Mouse (Mus musculus) hindbrain, embryonic 12.5 days (tissue): ENCODE results near the gene Cdhr2. TPM values are rescaled to one million over a fixed set of nuclear protein-coding genes. Genes with fewer than 3 reads are reported as not detected.

Experiments used
- ATAC-seq: fragments of 200-750 bp; cut with Nextera tagmentation; 2 replicates; pipeline ENCODE4 v1.8.0; 2017; ENCODE audit warnings: moderate TSS enrichment; ENCODE audit not compliant: low FRiP score
- H3K27ac ChIP-seq: fragments of 300-500 bp; sonication (generic); 2 replicates; pipeline ENCODE4 v1.5.1; 2016; ENCODE audit warnings: mild to moderate bottlenecking
- H3K27me3 ChIP-seq: fragments of 300-500 bp; sonication (generic); 2 replicates; pipeline ENCODE4 v1.6.1; 2016; ENCODE audit warnings: mild to moderate bottlenecking
- H3K36me3 ChIP-seq: fragments of 300-500 bp; sonication (generic); 2 replicates; pipeline ENCODE4 v1.6.1; 2016; ENCODE audit warnings: mild to moderate bottlenecking
- H3K4me1 ChIP-seq: fragments of 300-500 bp; sonication (generic); 2 replicates; pipeline ENCODE4 v1.6.1; 2016
- H3K4me2 ChIP-seq: fragments of 300-500 bp; sonication (generic); replicated peaks from 2 replicates; pipeline ENCODE4 v1.6.1; 2016; ENCODE audit warnings: mild to moderate bottlenecking
- H3K4me3 ChIP-seq: fragments of 300-500 bp; sonication (generic); 2 replicates; pipeline ENCODE4 v1.5.1; 2016; ENCODE audit warnings: mild to moderate bottlenecking
- H3K9ac ChIP-seq: fragments of 300-500 bp; sonication (generic); 2 replicates; pipeline ENCODE4 v1.6.1; 2016; ENCODE audit warnings: mild to moderate bottlenecking, moderate library complexity
- H3K9me3 ChIP-seq: fragments of 300-500 bp; sonication (generic); replicated peaks from 2 replicates; pipeline ENCODE4 v1.6.1; 2016; ENCODE audit warnings: mild to moderate bottlenecking
- WGBS: fragments of 180-500 bp; shearing (Covaris S2); methylation state at CpG from one replicate; pipeline ENCODE4 v1.1.7; 2016; 5-methylcytosine and 5-hydroxymethylcytosine counted together
- polyA plus RNA-seq: library from polyadenylated mRNA; unstranded; fragments of >200 nt; fragmentation: Nextera tagmentation; extraction: Ambion mirVana; gene quantifications from 2 replicates; pipeline ENCODE4 v1.2.1, GENCODE M21; 2016

Cdhr2 gene
- polyA plus RNA-seq, 1 experiment from 2014 or later, result not detected

GRCm38 (mm10) chr13:54738213-54738601, 36.9 kb downstream of the Cdhr2 start:
- peak overlapping the region; percentile 33 for H3K4me3 ChIP-seq
- no peak overlapping the region for H3K27ac ChIP-seq
- H3K9ac ChIP-seq, result peak overlapping the region; percentile 48
- H3K4me1 ChIP-seq, result peaks cover 18% of the 10 kb centered on the region
- 4% methylated on average over 34 of the region's 34 CpGs for WGBS
- H3K36me3 ChIP-seq, result peaks cover 43% of the 10 kb centered on the region
- no peak for ATAC-seq
- H3K4me2 ChIP-seq, result peak overlapping the region; percentile 48
- H3K27me3 ChIP-seq, result peaks cover 50% of the 10 kb centered on the region
- no peaks in the 10 kb centered on the region for H3K9me3 ChIP-seq

GRCm38 (mm10) chr13:54746110-54746509, 44.8 kb downstream of the Cdhr2 start:
- no peak overlapping the region for H3K27ac ChIP-seq
- H3K27me3 ChIP-seq, result peaks cover 16% of the 10 kb centered on the region
- H3K9me3 ChIP-seq, result no peaks in the 10 kb centered on the region
- H3K4me1 ChIP-seq, result peaks cover 47% of the 10 kb centered on the region
- ATAC-seq, result no peak
- peak overlapping the region; percentile 74; the same call in 1 of the 2 replicates for H3K4me2 ChIP-seq
- 45% methylated on average over 6 of the region's 6 CpGs for WGBS
- H3K9ac ChIP-seq, result no peak overlapping the region
- no peak overlapping the region for H3K4me3 ChIP-seq
- H3K36me3 ChIP-seq, result no peaks in the 10 kb centered on the region

- Histone ChIP-seq H3K9me3 (no peaks in the 10 kb centered on the region), H3K27me3 (peaks cover 24% of the 10 kb centered on the region), H3K4me3 (no peak overlapping the region), H3K4me1 (peaks cover 42% of the 10 kb centered on the region), H3K36me3 (no peaks in the 10 kb centered on the region), H3K4me2 (peak overlapping the region; percentile 74), H3K9ac (no peak overlapping the region), H3K27ac (no peak overlapping the region)
- WGBS, result 40% methylated on average over 10 of the region's 10 CpGs
- no peak for ATAC-seq
Measured at GRCm38 (mm10) chr13:54746896-54747295, 45.6 kb downstream of the Cdhr2 start.

- Histone ChIP-seq H3K9me3 (no peaks in the 10 kb centered on the region), H3K4me3 (peak overlapping the region; percentile 74), H3K4me1 (peaks cover 42% of the 10 kb centered on the region), H3K27me3 (peaks cover 36% of the 10 kb centered on the region), H3K4me2 (peak overlapping the region; percentile 74), H3K27ac (peak overlapping the region; percentile 23; the same call in 1 of the 2 replicates), H3K9ac (peak overlapping the region; percentile 86), H3K36me3 (no peaks in the 10 kb centered on the region)
- no peak for ATAC-seq
- 87% methylated on average over 8 of the region's 8 CpGs for WGBS
Measured at GRCm38 (mm10) chr13:54748190-54748589, 46.9 kb downstream of the Cdhr2 start.

GRCm38 (mm10) chr13:54748721-54749060, 47.4 kb downstream of the Cdhr2 start:
- H3K9ac ChIP-seq, result peak overlapping the region; percentile 86
- H3K27ac ChIP-seq, result peak overlapping the region; percentile 93
- peak overlapping the region; percentile 74 for H3K4me2 ChIP-seq
- H3K9me3 ChIP-seq, result no peaks in the 10 kb centered on the region
- H3K4me3 ChIP-seq, result peak overlapping the region; percentile 74
- H3K36me3 ChIP-seq, result no peaks in the 10 kb centered on the region
- peak; percentile 42 for ATAC-seq
- H3K4me1 ChIP-seq, result peaks cover 43% of the 10 kb centered on the region
- peaks cover 38% of the 10 kb centered on the region for H3K27me3 ChIP-seq
- WGBS, result 42% methylated on average over 10 of the region's 10 CpGs

GRCm38 (mm10) chr13:54749061-54749863, 48.0 kb downstream of the Cdhr2 start:
- H3K4me2 ChIP-seq, result peak overlapping the region; percentile 74
- ATAC-seq, result peak; percentile 90
- H3K9me3 ChIP-seq, result no peaks in the 10 kb centered on the region
- no peaks in the 10 kb centered on the region for H3K36me3 ChIP-seq
- H3K27me3 ChIP-seq, result peaks cover 38% of the 10 kb centered on the region
- peaks cover 49% of the 10 kb centered on the region for H3K4me1 ChIP-seq
- peak overlapping the region; percentile 86 for H3K9ac ChIP-seq
- H3K27ac ChIP-seq, result peak overlapping the region; percentile 93
- peak overlapping the region; percentile 74 for H3K4me3 ChIP-seq
- WGBS, result 2% methylated on average over 64 of the region's 100 CpGs

GRCm38 (mm10) chr13:54749864-54750411, 48.7 kb downstream of the Cdhr2 start, which contains the start of gene Gprin1:
Gprin1 (minus strand) TSS chr13:54749874.
- no peaks in the 10 kb centered on the region for H3K9me3 ChIP-seq
- no peaks in the 10 kb centered on the region for H3K36me3 ChIP-seq
- peaks cover 41% of the 10 kb centered on the region for H3K27me3 ChIP-seq
- H3K4me1 ChIP-seq, result peaks cover 54% of the 10 kb centered on the region
- peak within 1 kb of the TSS; percentile 93 for H3K27ac ChIP-seq
- 4% methylated on average over 29 of the region's 29 CpGs for WGBS
- peak within 1 kb of the TSS; percentile 86 for H3K9ac ChIP-seq
- peak within 1 kb of the TSS; percentile 74 for H3K4me3 ChIP-seq
- peak; percentile 78 for ATAC-seq
- peak within 1 kb of the TSS; percentile 74 for H3K4me2 ChIP-seq

- H3K9ac ChIP-seq, result no peak overlapping the region
- H3K27me3 ChIP-seq, result peaks cover 47% of the 10 kb centered on the region
Measured at GRCm38 (mm10) chr13:54750699-54751098, 49.4 kb downstream of the Cdhr2 start.

GRCm38 (mm10) chr13:54752656-54753055, 51.4 kb downstream of the Cdhr2 start:
- H3K27ac ChIP-seq, result no peak overlapping the region
- H3K27me3 ChIP-seq, result peaks cover 57% of the 10 kb centered on the region
- H3K36me3 ChIP-seq, result no peaks in the 10 kb centered on the region
- ATAC-seq, result no peak
- 73% methylated on average over 10 of the region's 10 CpGs for WGBS
- H3K9ac ChIP-seq, result no peak overlapping the region
- no peak overlapping the region for H3K4me3 ChIP-seq
- no peak overlapping the region for H3K4me2 ChIP-seq
- peaks cover 44% of the 10 kb centered on the region for H3K4me1 ChIP-seq
- H3K9me3 ChIP-seq, result no peaks in the 10 kb centered on the region

More at GRCm38 (mm10) chr13:54750699-54751098, 49.4 kb downstream of the Cdhr2 start:
- 2% methylated on average over 8 of the region's 8 CpGs for WGBS
- no peak overlapping the region for H3K4me3 ChIP-seq
- no peaks in the 10 kb centered on the region for H3K9me3 ChIP-seq
- no peak overlapping the region for H3K27ac ChIP-seq
- H3K4me2 ChIP-seq, result no peak overlapping the region
- H3K36me3 ChIP-seq, result no peaks in the 10 kb centered on the region
- H3K4me1 ChIP-seq, result peaks cover 56% of the 10 kb centered on the region
- no peak for ATAC-seq

- Histone ChIP-seq H3K4me1 (peaks cover 42% of the 10 kb centered on the region), H3K36me3 (no peaks in the 10 kb centered on the region), H3K4me2 (no peak overlapping the region), H3K4me3 (no peak overlapping the region), H3K27me3 (peaks cover 46% of the 10 kb centered on the region), H3K9me3 (no peaks in the 10 kb centered on the region), H3K27ac (no peak overlapping the region), H3K9ac (no peak overlapping the region)
- 65% methylated on average over 6 of the region's 6 CpGs for WGBS
- ATAC-seq, result no peak
Measured at GRCm38 (mm10) chr13:54753733-54754132, 52.5 kb downstream of the Cdhr2 start.

GRCm38 (mm10) chr13:54754169-54755080, 53.2 kb downstream of the Cdhr2 start:
- Histone ChIP-seq H3K4me3 (no peak overlapping the region), H3K9me3 (no peaks in the 10 kb centered on the region), H3K27ac (no peak overlapping the region), H3K4me2 (no peak overlapping the region), H3K27me3 (peaks cover 46% of the 10 kb centered on the region), H3K9ac (peak overlapping the region; percentile 14; the same call in 1 of the 2 replicates), H3K4me1 (peaks cover 45% of the 10 kb centered on the region), H3K36me3 (no peaks in the 10 kb centered on the region)
- ATAC-seq, result no peak
- 44% methylated on average over 12 of the region's 12 CpGs for WGBS
